Mouse (Mus musculus): ENCODE results near the gene Snx33. TPM values are rescaled to one million over a fixed set of nuclear protein-coding genes. Genes with fewer than 3 reads are reported as not detected.

Gene Snx33
- polyA plus RNA-seq, 1 experiment from 2014 or later: 12.3 TPM

DNA sequence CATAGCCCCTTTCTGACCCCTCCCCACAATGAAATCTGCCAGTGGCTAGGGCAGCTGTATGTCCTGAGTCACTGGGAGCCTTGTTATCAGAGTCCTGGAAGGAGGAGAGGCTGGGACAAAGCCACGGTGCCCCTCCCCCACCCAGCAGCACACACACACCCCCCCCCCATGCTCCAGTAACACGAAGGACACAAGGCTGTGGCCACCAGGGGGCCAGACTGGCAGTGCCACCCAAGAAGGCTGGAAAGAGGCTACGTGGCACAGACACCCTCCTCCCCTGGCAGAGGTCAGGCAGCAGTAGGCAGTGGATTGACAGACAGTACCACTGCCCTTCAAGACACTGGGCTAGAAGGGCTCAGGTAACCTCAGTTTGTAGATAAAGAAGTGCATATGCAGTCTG, 34.2 kb downstream of the Snx33 start:
- H3K27ac ChIP-seq (ENCODE audit: low read length): no peak overlapping the region
- peaks cover 8% of the 10 kb centered on the region; the same call in 1 of the 2 replicates for H3K36me3 ChIP-seq (ENCODE audit: insufficient read depth, low read length)
- H3K27me3 ChIP-seq (ENCODE audit: insufficient read depth, low read length): no peaks in the 10 kb centered on the region
- peaks cover 24% of the 10 kb centered on the region for H3K4me1 ChIP-seq (ENCODE audit: insufficient read depth, low read length)
- H3K9me3 ChIP-seq (ENCODE audit: low read length): no peaks in the 10 kb centered on the region
- no peak for ATAC-seq (ENCODE audit: low FRiP score, low TSS enrichment)
- no peak overlapping the region for H3K4me3 ChIP-seq (ENCODE audit: low read length)
- peak overlapping the region; percentile 22; the same call in 1 of the 2 replicates for H3K9ac ChIP-seq (replicated peaks; ENCODE audit: low read length)
- 17% methylated on average over 3 of the region's 3 CpGs for WGBS
- no peak overlapping the region for H3K4me2 ChIP-seq (replicated peaks; ENCODE audit: low read depth, low read length)

DNA sequence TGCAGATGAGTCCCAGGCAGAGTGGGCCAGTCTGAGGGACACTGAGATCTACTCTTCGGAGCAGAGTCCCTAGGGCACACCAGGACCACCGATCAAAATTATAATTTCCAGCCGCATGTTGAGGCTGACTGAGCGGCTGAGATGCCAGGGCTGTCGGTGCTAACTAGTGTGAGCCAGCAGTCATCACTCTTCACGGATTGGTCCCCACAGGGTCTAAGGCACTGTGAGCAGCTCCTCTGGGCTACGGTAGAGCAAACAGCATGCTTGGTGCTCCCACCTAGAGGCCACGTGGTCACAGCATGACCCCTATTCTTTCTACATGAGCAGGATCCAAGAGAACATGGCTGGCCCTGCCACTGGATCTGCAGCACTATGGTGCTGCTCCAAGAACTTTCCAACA, 34.9 kb downstream of the Snx33 start:
- H3K9me3 ChIP-seq (ENCODE audit: low read length): no peaks in the 10 kb centered on the region
- H3K27me3 ChIP-seq (ENCODE audit: insufficient read depth, low read length): no peaks in the 10 kb centered on the region
- WGBS: 61% methylated on average over 8 of the region's 8 CpGs
- 0 out of 2 replicates have a peak, but pooled peaks have one; percentile 30 for ATAC-seq (ENCODE audit: low FRiP score, low TSS enrichment)
- H3K4me3 ChIP-seq (ENCODE audit: low read length): no peak overlapping the region
- no peak overlapping the region for H3K27ac ChIP-seq (ENCODE audit: low read length)
- H3K36me3 ChIP-seq (ENCODE audit: insufficient read depth, low read length): peaks cover 8% of the 10 kb centered on the region; the same call in 1 of the 2 replicates
- H3K9ac ChIP-seq (replicated peaks; ENCODE audit: low read length): peak overlapping the region; percentile 22; the same call in 1 of the 2 replicates
- H3K4me2 ChIP-seq (replicated peaks; ENCODE audit: low read depth, low read length): no peak overlapping the region
- H3K4me1 ChIP-seq (ENCODE audit: insufficient read depth, low read length): peaks cover 22% of the 10 kb centered on the region

DNA sequence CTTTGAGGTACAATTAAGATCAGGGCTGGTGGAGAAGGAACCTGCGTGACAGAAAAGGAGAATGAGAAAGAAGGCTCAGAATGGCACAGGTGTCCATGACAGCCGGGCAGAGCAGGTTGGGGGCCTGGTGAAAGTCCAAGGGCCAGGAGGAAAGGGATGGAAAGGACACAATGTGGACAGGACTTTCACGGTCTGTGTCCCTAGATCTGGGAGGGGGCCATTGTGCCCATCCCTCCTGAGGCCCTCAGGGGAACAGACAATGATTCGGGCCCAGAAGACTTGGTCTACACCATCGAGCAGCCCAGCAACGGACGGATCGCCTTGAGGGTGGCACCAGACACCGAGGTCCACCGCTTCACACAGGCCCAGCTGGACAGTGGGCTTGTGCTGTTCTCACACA, 36.1 kb downstream of the Snx33 start:
- Histone ChIP-seq H3K9me3 (ENCODE audit: low read length) (no peaks in the 10 kb centered on the region), H3K4me3 (ENCODE audit: low read length) (no peak overlapping the region), H3K36me3 (ENCODE audit: insufficient read depth, low read length) (peaks cover 18% of the 10 kb centered on the region), H3K4me2 (replicated peaks; ENCODE audit: low read depth, low read length) (no peak overlapping the region), H3K9ac (replicated peaks; ENCODE audit: low read length) (peak overlapping the region; percentile 42), H3K27ac (ENCODE audit: low read length) (no peak overlapping the region), H3K4me1 (ENCODE audit: insufficient read depth, low read length) (peaks cover 22% of the 10 kb centered on the region), H3K27me3 (ENCODE audit: insufficient read depth, low read length) (no peaks in the 10 kb centered on the region)
- WGBS: 89% methylated on average over 10 of the region's 10 CpGs
- no peak for ATAC-seq (ENCODE audit: low FRiP score, low TSS enrichment)

DNA sequence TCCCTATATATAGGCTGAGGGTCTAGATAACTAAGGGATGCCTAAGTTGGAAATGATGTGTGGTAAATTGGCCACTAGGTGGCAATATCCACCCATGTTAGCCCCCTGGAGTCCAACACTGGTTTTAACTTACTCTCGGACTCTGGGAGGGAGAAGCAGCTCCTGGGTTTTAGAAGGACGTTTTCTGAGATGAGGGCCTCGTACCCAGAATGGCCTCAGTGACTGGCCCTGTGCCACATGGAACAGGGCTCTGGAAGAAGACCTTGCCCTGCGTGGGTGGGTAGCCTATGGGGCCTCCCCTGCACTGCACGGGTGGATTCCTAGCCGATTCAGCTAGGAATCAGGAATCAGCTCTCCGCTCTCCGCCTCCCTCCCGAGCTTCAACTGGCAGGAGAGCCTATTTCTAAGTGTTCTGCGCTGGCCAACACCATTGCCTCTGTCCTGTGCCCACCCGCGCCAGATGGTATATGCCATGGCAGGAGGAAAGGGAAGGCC, 36.6 kb downstream of the Snx33 start:
- Histone ChIP-seq H3K9ac (replicated peaks; ENCODE audit: low read length) (peak overlapping the region; percentile 42), H3K4me2 (replicated peaks; ENCODE audit: low read depth, low read length) (peak overlapping the region; percentile 24), H3K27ac (ENCODE audit: low read length) (no peak overlapping the region), H3K27me3 (ENCODE audit: insufficient read depth, low read length) (no peaks in the 10 kb centered on the region), H3K4me1 (ENCODE audit: insufficient read depth, low read length) (peaks cover 22% of the 10 kb centered on the region), H3K9me3 (ENCODE audit: low read length) (no peaks in the 10 kb centered on the region), H3K4me3 (ENCODE audit: low read length) (no peak overlapping the region), H3K36me3 (ENCODE audit: insufficient read depth, low read length) (peaks cover 23% of the 10 kb centered on the region)
- WGBS: 35% methylated on average over 12 of the region's 12 CpGs
- ATAC-seq (ENCODE audit: low FRiP score, low TSS enrichment): peak; percentile 29

DNA sequence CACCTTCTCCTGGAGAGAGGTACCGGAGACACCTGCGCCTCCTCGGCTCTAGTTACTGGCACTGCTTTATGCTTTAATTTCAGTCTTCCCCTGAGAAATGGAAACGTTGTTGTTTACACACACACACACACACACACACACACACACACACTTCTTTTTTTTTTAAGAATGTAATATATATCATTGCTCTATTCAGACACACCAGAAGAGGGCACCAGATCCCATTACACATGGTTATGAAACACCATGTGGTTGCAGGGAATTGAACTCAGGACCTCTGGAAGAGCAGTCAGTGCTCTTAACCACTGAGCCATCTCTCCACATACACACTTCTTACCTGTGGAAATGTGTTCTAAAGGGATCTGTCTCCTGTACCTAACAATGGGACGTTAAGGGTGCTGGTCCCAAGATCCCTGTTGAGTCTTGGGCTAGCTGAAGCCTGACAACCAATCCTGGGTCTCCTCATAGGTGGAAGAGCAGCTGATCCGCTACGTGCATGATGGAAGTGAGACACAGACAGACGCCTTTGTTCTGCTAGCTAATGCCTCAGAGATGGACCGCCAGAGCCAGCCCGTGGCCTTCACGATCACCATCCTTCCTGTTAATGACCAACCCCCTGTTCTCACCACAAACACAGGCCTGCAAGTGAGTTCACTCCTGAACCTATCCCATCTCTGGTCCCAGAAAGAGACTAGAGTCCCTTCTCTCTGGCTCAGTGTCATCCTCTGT, 37.5 kb downstream of the Snx33 start:
- ATAC-seq (ENCODE audit: low FRiP score, low TSS enrichment): no peak
- H3K4me2 ChIP-seq (replicated peaks; ENCODE audit: low read depth, low read length): no peak overlapping the region
- 71% methylated on average over 11 of the region's 11 CpGs for WGBS
- H3K27me3 ChIP-seq (ENCODE audit: insufficient read depth, low read length): no peaks in the 10 kb centered on the region
- peaks cover 26% of the 10 kb centered on the region for H3K36me3 ChIP-seq (ENCODE audit: insufficient read depth, low read length)
- H3K4me1 ChIP-seq (ENCODE audit: insufficient read depth, low read length): peaks cover 22% of the 10 kb centered on the region
- H3K27ac ChIP-seq (ENCODE audit: low read length): no peak overlapping the region
- H3K9ac ChIP-seq (replicated peaks; ENCODE audit: low read length): no peak overlapping the region
- no peak overlapping the region for H3K4me3 ChIP-seq (ENCODE audit: low read length)
- H3K9me3 ChIP-seq (ENCODE audit: low read length): no peaks in the 10 kb centered on the region

DNA sequence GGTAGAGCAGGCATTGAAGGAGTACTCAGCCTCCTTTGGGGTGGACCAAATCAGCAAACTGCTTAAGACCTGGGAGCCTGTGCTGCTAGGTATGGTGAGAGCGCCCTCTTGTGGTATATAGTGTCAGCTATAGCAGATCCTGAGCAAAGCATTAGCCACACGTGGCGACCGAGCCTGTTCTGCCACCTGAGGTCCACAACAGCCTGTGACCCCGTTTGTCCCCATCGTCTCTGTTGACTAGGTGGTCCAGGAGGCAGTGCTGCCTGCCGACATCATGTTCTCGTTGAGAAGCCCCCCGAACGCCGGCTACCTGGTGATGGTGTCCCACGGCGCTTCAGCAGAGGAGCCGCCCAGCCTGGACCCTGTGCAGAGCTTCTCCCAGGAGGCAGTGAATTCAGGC, 38.4 kb downstream of the Snx33 start:
- peak overlapping the region; percentile 44 for H3K4me2 ChIP-seq (replicated peaks; ENCODE audit: low read depth, low read length)
- H3K4me3 ChIP-seq (ENCODE audit: low read length): 0 out of 2 replicates have a peak overlapping the region, but pooled peaks have one; percentile 11
- peaks cover 22% of the 10 kb centered on the region for H3K4me1 ChIP-seq (ENCODE audit: insufficient read depth, low read length)
- no peak overlapping the region for H3K27ac ChIP-seq (ENCODE audit: low read length)
- H3K36me3 ChIP-seq (ENCODE audit: insufficient read depth, low read length): peaks cover 28% of the 10 kb centered on the region
- peak; percentile 58 for ATAC-seq (ENCODE audit: low FRiP score, low TSS enrichment)
- H3K9ac ChIP-seq (replicated peaks; ENCODE audit: low read length): no peak overlapping the region
- no peaks in the 10 kb centered on the region for H3K27me3 ChIP-seq (ENCODE audit: insufficient read depth, low read length)
- WGBS: 16% methylated on average over 14 of the region's 14 CpGs
- no peaks in the 10 kb centered on the region for H3K9me3 ChIP-seq (ENCODE audit: low read length)

DNA sequence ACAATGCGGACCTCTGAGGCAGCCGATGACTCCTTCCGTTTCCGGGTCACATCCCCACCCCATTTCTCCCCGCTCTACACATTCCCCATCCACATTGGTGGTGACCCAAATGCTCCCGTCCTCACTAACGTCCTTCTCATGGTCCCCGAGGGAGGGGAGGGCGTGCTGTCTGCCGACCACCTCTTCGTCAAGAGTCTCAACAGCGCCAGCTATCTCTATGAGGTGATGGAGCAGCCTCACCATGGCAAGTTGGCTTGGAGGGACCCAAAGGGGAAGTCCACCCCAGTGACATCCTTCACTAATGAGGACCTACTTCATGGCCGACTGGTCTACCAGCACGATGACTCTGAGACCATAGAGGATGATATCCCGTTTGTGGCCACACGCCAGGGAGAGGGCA, 40.6 kb downstream of the Snx33 start:
- Histone ChIP-seq H3K4me1 (ENCODE audit: insufficient read depth, low read length) (peaks cover 12% of the 10 kb centered on the region), H3K9me3 (ENCODE audit: low read length) (no peaks in the 10 kb centered on the region), H3K36me3 (ENCODE audit: insufficient read depth, low read length) (peaks cover 31% of the 10 kb centered on the region), H3K4me2 (replicated peaks; ENCODE audit: low read depth, low read length) (no peak overlapping the region), H3K4me3 (ENCODE audit: low read length) (no peak overlapping the region), H3K9ac (replicated peaks; ENCODE audit: low read length) (no peak overlapping the region), H3K27ac (ENCODE audit: low read length) (no peak overlapping the region), H3K27me3 (ENCODE audit: insufficient read depth, low read length) (no peaks in the 10 kb centered on the region)
- WGBS: 93% methylated on average over 16 of the region's 16 CpGs
- ATAC-seq (ENCODE audit: low FRiP score, low TSS enrichment): no peak

DNA sequence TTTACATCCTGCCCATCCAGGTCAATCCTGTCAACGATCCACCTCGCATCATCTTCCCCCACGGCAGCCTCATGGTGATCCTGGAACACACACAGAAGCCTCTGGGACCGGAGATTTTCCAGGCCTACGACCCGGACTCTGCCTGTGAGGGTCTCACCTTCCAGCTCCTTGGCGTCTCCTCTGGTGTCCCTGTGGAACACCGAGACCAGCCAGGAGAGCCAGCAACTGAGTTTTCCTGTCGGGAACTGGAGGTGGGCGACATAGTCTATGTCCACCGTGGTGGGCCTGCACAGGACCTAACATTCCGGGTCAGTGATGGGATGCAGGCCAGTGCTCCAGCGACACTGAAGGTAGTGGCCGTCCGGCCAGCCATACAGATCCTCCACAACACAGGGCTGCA, 41.6 kb downstream of the Snx33 start:
- Histone ChIP-seq H3K4me3 (ENCODE audit: low read length) (no peak overlapping the region), H3K4me1 (ENCODE audit: insufficient read depth, low read length) (peaks cover 17% of the 10 kb centered on the region), H3K27me3 (ENCODE audit: insufficient read depth, low read length) (no peaks in the 10 kb centered on the region), H3K4me2 (replicated peaks; ENCODE audit: low read depth, low read length) (no peak overlapping the region), H3K9me3 (ENCODE audit: low read length) (no peaks in the 10 kb centered on the region), H3K27ac (ENCODE audit: low read length) (no peak overlapping the region), H3K9ac (replicated peaks; ENCODE audit: low read length) (no peak overlapping the region), H3K36me3 (ENCODE audit: insufficient read depth, low read length) (peaks cover 25% of the 10 kb centered on the region)
- WGBS: 92% methylated on average over 15 of the region's 15 CpGs
- no peak for ATAC-seq (ENCODE audit: low FRiP score, low TSS enrichment)

DNA sequence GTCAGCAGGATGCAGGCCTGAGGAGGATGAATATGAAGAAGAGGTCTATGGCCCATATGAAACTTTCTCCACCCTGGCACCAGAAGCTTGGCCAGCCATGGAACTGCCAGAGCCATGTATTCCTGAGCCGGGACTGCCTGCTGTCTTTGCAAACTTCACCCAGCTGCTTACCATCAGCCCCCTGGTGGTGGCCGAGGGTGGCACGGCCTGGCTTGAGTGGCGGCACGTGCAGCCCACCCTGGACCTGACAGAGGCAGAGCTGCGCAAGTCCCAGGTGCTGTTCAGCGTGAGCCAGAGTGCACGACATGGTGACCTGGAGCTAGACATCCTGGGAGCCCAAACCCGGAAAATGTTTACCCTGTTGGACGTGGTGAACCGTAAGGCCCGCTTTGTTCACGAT, 42.1 kb downstream of the Snx33 start:
- Histone ChIP-seq H3K4me1 (ENCODE audit: insufficient read depth, low read length) (peaks cover 16% of the 10 kb centered on the region), H3K36me3 (ENCODE audit: insufficient read depth, low read length) (peaks cover 25% of the 10 kb centered on the region), H3K27ac (ENCODE audit: low read length) (no peak overlapping the region), H3K4me2 (replicated peaks; ENCODE audit: low read depth, low read length) (no peak overlapping the region), H3K27me3 (ENCODE audit: insufficient read depth, low read length) (no peaks in the 10 kb centered on the region), H3K9me3 (ENCODE audit: low read length) (no peaks in the 10 kb centered on the region), H3K9ac (replicated peaks; ENCODE audit: low read length) (no peak overlapping the region), H3K4me3 (ENCODE audit: low read length) (no peak overlapping the region)
- WGBS: 52% methylated on average over 13 of the region's 13 CpGs
- ATAC-seq (ENCODE audit: low FRiP score, low TSS enrichment): no peak

DNA sequence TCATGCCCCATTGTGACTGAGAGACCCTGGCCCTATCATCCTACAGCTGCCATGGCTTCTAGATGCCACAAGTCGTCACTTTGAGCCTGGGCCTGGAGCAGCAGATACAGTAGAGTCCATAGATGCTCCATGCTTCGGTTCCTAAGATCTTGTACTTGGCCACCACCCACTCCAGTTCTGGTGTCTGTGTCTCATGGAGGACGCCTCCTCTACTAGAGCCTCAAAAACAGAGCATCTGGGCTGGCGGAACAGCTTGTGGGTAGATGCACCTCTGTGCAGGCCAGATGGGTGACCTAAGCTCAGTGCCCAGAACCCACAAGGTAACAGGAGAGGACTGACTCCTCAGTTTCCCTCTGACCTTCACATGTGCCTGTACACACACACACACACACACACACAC, 43.8 kb downstream of the Snx33 start:
- H3K4me2 ChIP-seq (replicated peaks; ENCODE audit: low read depth, low read length): no peak overlapping the region
- no peak overlapping the region for H3K27ac ChIP-seq (ENCODE audit: low read length)
- no peak for ATAC-seq (ENCODE audit: low FRiP score, low TSS enrichment)
- WGBS: 91% methylated on average over 4 of the region's 4 CpGs
- H3K27me3 ChIP-seq (ENCODE audit: insufficient read depth, low read length): no peaks in the 10 kb centered on the region
- H3K9me3 ChIP-seq (ENCODE audit: low read length): no peaks in the 10 kb centered on the region
- no peak overlapping the region for H3K4me3 ChIP-seq (ENCODE audit: low read length)
- no peak overlapping the region for H3K9ac ChIP-seq (replicated peaks; ENCODE audit: low read length)
- H3K36me3 ChIP-seq (ENCODE audit: insufficient read depth, low read length): peaks cover 22% of the 10 kb centered on the region
- peaks cover 28% of the 10 kb centered on the region for H3K4me1 ChIP-seq (ENCODE audit: insufficient read depth, low read length)

Data from kidney, embryonic 16.5 days (tissue).